Mouse (Mus musculus) intestine, postnatal 0 days (tissue): ENCODE measurements at regions not wholly inside any gene's neighbourhood (a gene's known extent, or its start where the extent isn't known, plus 50 kb on each side); places are given as distances from the start of the nearest gene placed in this dataset.

Experiments
- ATAC-seq: fragments of 200-750 bp; cut with Nextera tagmentation; 2 replicates; pipeline ENCODE4 v1.8.0; 2017; ENCODE audit warnings: mild to moderate bottlenecking, moderate TSS enrichment, moderate library complexity
- H3K27ac ChIP-seq: fragments of 300-500 bp; sonication (generic); 2 replicates; pipeline ENCODE4 v1.5.1; 2014; ENCODE audit warnings: mild to moderate bottlenecking, low read depth, low read length, moderate library complexity
- H3K27me3 ChIP-seq: fragments of 300-500 bp; sonication (generic); replicated peaks from 2 replicates; pipeline ENCODE4 v1.6.1; 2014; ENCODE audit warnings: low read length, mixed read lengths; ENCODE audit not compliant: control insufficient read depth, insufficient read depth
- H3K36me3 ChIP-seq: fragments of 300-500 bp; sonication (generic); 2 replicates; pipeline ENCODE4 v1.6.1; 2014; ENCODE audit warnings: mild to moderate bottlenecking, moderate library complexity; ENCODE audit not compliant: control insufficient read depth, insufficient read depth
- H3K4me1 ChIP-seq: fragments of 300-500 bp; sonication (generic); replicated peaks from 2 replicates; pipeline ENCODE4 v1.6.1; 2014; ENCODE audit warnings: antibody characterized with exemption, low read length, mixed read lengths; ENCODE audit not compliant: control insufficient read depth, insufficient read depth
- H3K4me2 ChIP-seq: fragments of 300-500 bp; sonication (generic); replicated peaks from 2 replicates; pipeline ENCODE4 v1.6.1; 2014; ENCODE audit warnings: low read depth, mild to moderate bottlenecking, moderate library complexity
- H3K4me3 ChIP-seq: fragments of 300-500 bp; sonication (generic); 2 replicates; pipeline ENCODE4 v1.5.1; 2014; ENCODE audit warnings: low read depth, low read length
- H3K9ac ChIP-seq: fragments of 300-500 bp; sonication (generic); 2 replicates; pipeline ENCODE4 v1.6.1; 2014; ENCODE audit warnings: mild to moderate bottlenecking, low read depth, low read length
- H3K9me3 ChIP-seq: fragments of 300-500 bp; sonication (generic); 2 replicates; pipeline ENCODE4 v1.6.1; 2016; ENCODE audit warnings: mixed run types; ENCODE audit not compliant: control insufficient read depth
- CTCF ChIP-seq: sonication (generic); IDR thresholded peaks from 2 replicates; pipeline ENCODE4 v1.5.1; 2016; ENCODE audit warnings: low read depth, mild to moderate bottlenecking, control low read depth, antibody characterized with exemption, moderate library complexity
- WGBS: fragments of 180-500 bp; shearing (Covaris S2); extraction: QIAGEN DNeasy Blood & Tissue Kit; methylation state at CpG from one replicate; pipeline ENCODE4 v1.1.7; 2014; 5-methylcytosine and 5-hydroxymethylcytosine counted together

GRCm38 (mm10) chrX:85971973-85972372, 72.0 kb upstream of the Samt3 start:
- WGBS: 75% methylated on average over 5 of the region's 5 CpGs
- Histone ChIP-seq H3K9ac (no peak overlapping the region), H3K4me2 (no peak overlapping the region), H3K4me1 (no peaks in the 10 kb centered on the region), H3K9me3 (no peaks in the 10 kb centered on the region), H3K36me3 (no peaks in the 10 kb centered on the region), H3K4me3 (no peak overlapping the region), H3K27me3 (no peaks in the 10 kb centered on the region), H3K27ac (no peak overlapping the region)
- TF ChIP-seq CTCF: peak; percentile 15; the same call in 1 of the 2 replicates
- no peak for ATAC-seq

GRCm38 (mm10) chrX:85981051-85981450, 62.9 kb upstream of the Samt3 start:
- Histone ChIP-seq H3K4me2 (no peak overlapping the region), H3K36me3 (no peaks in the 10 kb centered on the region), H3K27me3 (no peaks in the 10 kb centered on the region), H3K9me3 (no peaks in the 10 kb centered on the region), H3K4me1 (no peaks in the 10 kb centered on the region), H3K27ac (no peak overlapping the region), H3K9ac (no peak overlapping the region), H3K4me3 (no peak overlapping the region)
- no peak for TF ChIP-seq CTCF
- 73% methylated on average over 5 of the region's 5 CpGs for WGBS
- ATAC-seq: no peak
